Mouse (Mus musculus): ENCODE results near the gene Eif4enif1. TPM values are rescaled to one million over a fixed set of nuclear protein-coding genes. Genes with fewer than 3 reads are reported as not detected.

Eif4enif1 gene
- polyA plus RNA-seq, 1 experiment from 2014 or later: 36.7 TPM

- no peak for ATAC-seq
- H3K27me3 ChIP-seq (replicated peaks; ENCODE audit: control insufficient read depth, insufficient read depth, low read length): no peaks in the 10 kb centered on the region
Measured at GRCm38 (mm10) chr11:3233704-3234103, 31.5 kb downstream of the Eif4enif1 start.

GRCm38 (mm10) chr11:3235277-3235676, 33.1 kb downstream of the Eif4enif1 start:
- Histone ChIP-seq H3K27ac (ENCODE audit: low read depth, low read length) (no peak overlapping the region), H3K36me3 (ENCODE audit: control insufficient read depth, insufficient read depth, low read length) (peaks cover 94% of the 10 kb centered on the region), H3K9ac (ENCODE audit: low read length) (no peak overlapping the region), H3K9me3 (replicated peaks; ENCODE audit: control insufficient read depth, low read length) (no peaks in the 10 kb centered on the region), H3K4me2 (ENCODE audit: low read length) (no peak overlapping the region), H3K4me1 (ENCODE audit: control insufficient read depth, insufficient read depth, low read length) (no peaks in the 10 kb centered on the region), H3K27me3 (replicated peaks; ENCODE audit: control insufficient read depth, insufficient read depth, low read length) (no peaks in the 10 kb centered on the region), H3K4me3 (ENCODE audit: low read depth, low read length) (no peak overlapping the region)
- ATAC-seq (no peak), DNase-seq (ENCODE audit: low spot score) (no peak)
- 83% methylated on average over 5 of the region's 5 CpGs for WGBS

More at GRCm38 (mm10) chr11:3233704-3234103, 31.5 kb downstream of the Eif4enif1 start:
- WGBS: 96% methylated on average over 4 of the region's 4 CpGs
- H3K4me3 ChIP-seq (ENCODE audit: low read depth, low read length): no peak overlapping the region
- no peaks in the 10 kb centered on the region for H3K9me3 ChIP-seq (replicated peaks; ENCODE audit: control insufficient read depth, low read length)
- peaks cover 94% of the 10 kb centered on the region for H3K36me3 ChIP-seq (ENCODE audit: control insufficient read depth, insufficient read depth, low read length)
- no peak overlapping the region for H3K4me2 ChIP-seq (ENCODE audit: low read length)
- no peak overlapping the region for H3K9ac ChIP-seq (ENCODE audit: low read length)
- H3K4me1 ChIP-seq (ENCODE audit: control insufficient read depth, insufficient read depth, low read length): no peaks in the 10 kb centered on the region
- DNase-seq (ENCODE audit: low spot score): no peak
- no peak overlapping the region for H3K27ac ChIP-seq (ENCODE audit: low read depth, low read length)

GRCm38 (mm10) chr11:3242395-3242794, 40.2 kb downstream of the Eif4enif1 start:
- H3K9ac ChIP-seq (ENCODE audit: low read length): no peak overlapping the region
- H3K36me3 ChIP-seq (ENCODE audit: control insufficient read depth, insufficient read depth, low read length): peaks cover 90% of the 10 kb centered on the region
- H3K9me3 ChIP-seq (replicated peaks; ENCODE audit: control insufficient read depth, low read length): no peaks in the 10 kb centered on the region
- H3K4me1 ChIP-seq (ENCODE audit: control insufficient read depth, insufficient read depth, low read length): no peaks in the 10 kb centered on the region
- WGBS: 94% methylated on average over 7 of the region's 7 CpGs
- no peak overlapping the region for H3K4me3 ChIP-seq (ENCODE audit: low read depth, low read length)
- no peak for ATAC-seq
- no peak overlapping the region for H3K4me2 ChIP-seq (ENCODE audit: low read length)
- H3K27ac ChIP-seq (ENCODE audit: low read depth, low read length): no peak overlapping the region
- DNase-seq (ENCODE audit: low spot score): no peak
- H3K27me3 ChIP-seq (replicated peaks; ENCODE audit: control insufficient read depth, insufficient read depth, low read length): no peaks in the 10 kb centered on the region

GRCm38 (mm10) chr11:3243771-3244170, 41.6 kb downstream of the Eif4enif1 start:
- H3K4me3 ChIP-seq (ENCODE audit: low read depth, low read length): no peak overlapping the region
- no peak overlapping the region for H3K9ac ChIP-seq (ENCODE audit: low read length)

GRCm38 (mm10) chr11:3247387-3247786, 45.2 kb downstream of the Eif4enif1 start:
- Histone ChIP-seq H3K27ac (ENCODE audit: low read depth, low read length) (no peak overlapping the region), H3K27me3 (replicated peaks; ENCODE audit: control insufficient read depth, insufficient read depth, low read length) (no peaks in the 10 kb centered on the region), H3K36me3 (ENCODE audit: control insufficient read depth, insufficient read depth, low read length) (peaks cover 91% of the 10 kb centered on the region), H3K4me1 (ENCODE audit: control insufficient read depth, insufficient read depth, low read length) (no peaks in the 10 kb centered on the region), H3K4me2 (ENCODE audit: low read length) (no peak overlapping the region), H3K4me3 (ENCODE audit: low read depth, low read length) (no peak overlapping the region), H3K9me3 (replicated peaks; ENCODE audit: control insufficient read depth, low read length) (no peaks in the 10 kb centered on the region), H3K9ac (ENCODE audit: low read length) (no peak overlapping the region)
- DNase-seq (ENCODE audit: low spot score): no peak
- WGBS: 95% methylated on average over 2 of the region's 2 CpGs
- no peak for ATAC-seq

More at GRCm38 (mm10) chr11:3243771-3244170, 41.6 kb downstream of the Eif4enif1 start:
- peaks cover 90% of the 10 kb centered on the region for H3K36me3 ChIP-seq (ENCODE audit: control insufficient read depth, insufficient read depth, low read length)
- no peaks in the 10 kb centered on the region for H3K4me1 ChIP-seq (ENCODE audit: control insufficient read depth, insufficient read depth, low read length)
- no peak overlapping the region for H3K4me2 ChIP-seq (ENCODE audit: low read length)
- WGBS: 82% methylated on average over 4 of the region's 4 CpGs
- DNase-seq (ENCODE audit: low spot score) (no peak), ATAC-seq (no peak)
- no peak overlapping the region for H3K27ac ChIP-seq (ENCODE audit: low read depth, low read length)
- H3K27me3 ChIP-seq (replicated peaks; ENCODE audit: control insufficient read depth, insufficient read depth, low read length): no peaks in the 10 kb centered on the region
- H3K9me3 ChIP-seq (replicated peaks; ENCODE audit: control insufficient read depth, low read length): no peaks in the 10 kb centered on the region

GRCm38 (mm10) chr11:3259537-3259936, 57.3 kb downstream of the Eif4enif1 start:
- H3K27me3 ChIP-seq (replicated peaks; ENCODE audit: control insufficient read depth, insufficient read depth, low read length): no peaks in the 10 kb centered on the region
- DNase-seq (ENCODE audit: low spot score) (no peak), ATAC-seq (no peak)
- no peak overlapping the region for H3K27ac ChIP-seq (ENCODE audit: low read depth, low read length)
- WGBS: 94% methylated on average over 1 of the region's 1 CpGs
- H3K9me3 ChIP-seq (replicated peaks; ENCODE audit: control insufficient read depth, low read length): no peaks in the 10 kb centered on the region
- H3K4me2 ChIP-seq (ENCODE audit: low read length): no peak overlapping the region
- no peak overlapping the region for H3K4me3 ChIP-seq (ENCODE audit: low read depth, low read length)
- no peaks in the 10 kb centered on the region; the same call in 1 of the 2 replicates for H3K4me1 ChIP-seq (ENCODE audit: control insufficient read depth, insufficient read depth, low read length)
- no peak overlapping the region for H3K9ac ChIP-seq (ENCODE audit: low read length)
- H3K36me3 ChIP-seq (ENCODE audit: control insufficient read depth, insufficient read depth, low read length): peaks cover 83% of the 10 kb centered on the region

GRCm38 (mm10) chr11:3265291-3266078, 63.3 kb downstream of the Eif4enif1 start:
- under 1% methylated on average over 26 of the region's 26 CpGs for WGBS
- ATAC-seq (peak; percentile 11), DNase-seq (ENCODE audit: low spot score) (peak; percentile 31)

GRCm38 (mm10) chr11:3266079-3266685, 64.0 kb downstream of the Eif4enif1 start, which contains the start of gene Drg1:
TSS of gene Drg1 (minus strand) at chr11:3266415.
- peak within 1 kb of the TSS; percentile 92 for H3K27ac ChIP-seq (ENCODE audit: low read depth, low read length)
- H3K4me1 ChIP-seq (ENCODE audit: control insufficient read depth, insufficient read depth, low read length): peaks cover 8% of the 10 kb centered on the region
- no peaks in the 10 kb centered on the region for H3K27me3 ChIP-seq (replicated peaks; ENCODE audit: control insufficient read depth, insufficient read depth, low read length)
- DNase-seq (ENCODE audit: low spot score): peak; percentile 98
- peaks cover 26% of the 10 kb centered on the region for H3K36me3 ChIP-seq (ENCODE audit: control insufficient read depth, insufficient read depth, low read length)
- peak; percentile 99 for ATAC-seq
- no peaks in the 10 kb centered on the region for H3K9me3 ChIP-seq (replicated peaks; ENCODE audit: control insufficient read depth, low read length)
- peak within 1 kb of the TSS; percentile 93 for H3K4me3 ChIP-seq (ENCODE audit: low read depth, low read length)
- WGBS: under 1% methylated on average over 66 of the region's 72 CpGs
- H3K9ac ChIP-seq (ENCODE audit: low read length): peak within 1 kb of the TSS; percentile 99
- H3K4me2 ChIP-seq (ENCODE audit: low read length): peak within 1 kb of the TSS; percentile 83

More at GRCm38 (mm10) chr11:3265291-3266078, 63.3 kb downstream of the Eif4enif1 start:
- peak overlapping the region; percentile 99 for H3K9ac ChIP-seq (ENCODE audit: low read length)
- no peaks in the 10 kb centered on the region for H3K27me3 ChIP-seq (replicated peaks; ENCODE audit: control insufficient read depth, insufficient read depth, low read length)
- H3K4me1 ChIP-seq (ENCODE audit: control insufficient read depth, insufficient read depth, low read length): peaks cover 8% of the 10 kb centered on the region
- peaks cover 31% of the 10 kb centered on the region for H3K36me3 ChIP-seq (ENCODE audit: control insufficient read depth, insufficient read depth, low read length)
- H3K4me3 ChIP-seq (ENCODE audit: low read depth, low read length): peak overlapping the region; percentile 93
- peak overlapping the region; percentile 92 for H3K27ac ChIP-seq (ENCODE audit: low read depth, low read length)
- H3K9me3 ChIP-seq (replicated peaks; ENCODE audit: control insufficient read depth, low read length): no peaks in the 10 kb centered on the region
- peak overlapping the region; percentile 83 for H3K4me2 ChIP-seq (ENCODE audit: low read length)

GRCm38 (mm10) chr11:3267133-3267532, 64.9 kb downstream of the Eif4enif1 start:
- Histone ChIP-seq H3K27me3 (replicated peaks; ENCODE audit: control insufficient read depth, insufficient read depth, low read length) (no peaks in the 10 kb centered on the region), H3K4me1 (ENCODE audit: control insufficient read depth, insufficient read depth, low read length) (peaks cover 8% of the 10 kb centered on the region), H3K9ac (ENCODE audit: low read length) (peak overlapping the region; percentile 99), H3K4me2 (ENCODE audit: low read length) (peak overlapping the region; percentile 83), H3K36me3 (ENCODE audit: control insufficient read depth, insufficient read depth, low read length) (peaks cover 17% of the 10 kb centered on the region), H3K4me3 (ENCODE audit: low read depth, low read length) (peak overlapping the region; percentile 93), H3K27ac (ENCODE audit: low read depth, low read length) (no peak overlapping the region; the same call in 1 of the 2 replicates), H3K9me3 (replicated peaks; ENCODE audit: control insufficient read depth, low read length) (no peaks in the 10 kb centered on the region)
- 54% methylated on average over 7 of the region's 7 CpGs for WGBS
- DNase-seq (ENCODE audit: low spot score) (no peak), ATAC-seq (no peak)
